Mouse (Mus musculus): ENCODE results near the gene Inpp5k.

Gene Inpp5k

GRCm38 (mm10) chr11:75605318-75605717 is 25.5 kb upstream of the Inpp5k start:
- CTCF ChIA-PET: interaction anchor here (0.8 to 1.5 kb wide), 7 partner anchors 11 to 95 kb away, joined by 3 to 5 read pairs (median 3); no protein-coding TSS in a partner anchor
- POLR2A ChIA-PET: interaction anchor here (0.5 to 6.4 kb wide), 40 partner anchors 9 to 150 kb away, joined by 3 to 56 read pairs (median 4); partner anchors contain the start of genes Pitpna (in 3 of the 4), Inpp5k (in 2 of the 4), Prpf8 (in 1 of the 4) and Scarf1 (in 1 of the 4)

GRCm38 (mm10) chr11:75608776-75609175 is 22.0 kb upstream of the Inpp5k start:
- ChIA-PET POLR2A (interaction anchor here in 2 of 4 experiments (0.6 to 6.4 kb wide), 14 partner anchors 9 to 122 kb away, joined by 3 to 56 read pairs (median 6); partner anchors contain the start of genes Pitpna (in 2 of the 2), Inpp5k (in 1 of the 2) and Prpf8 (in 1 of the 2)), CTCF (interaction anchor here in 3 of 4 experiments (0.6 to 1.2 kb wide), 5 partner anchors 9 to 100 kb away, joined by 3 to 4 read pairs (median 3); no protein-coding TSS in a partner anchor)

GRCm38 (mm10) chr11:75610021-75610420 is 20.8 kb upstream of the Inpp5k start:
- ChIA-PET CTCF (interaction anchor here in 1 of 4 experiments (1.0 kb wide), 1 partner anchor 100 kb away, joined by 3 read pairs; the partner anchor contains the start of gene Rilp), POLR2A (interaction anchor here in 3 of 4 experiments (0.6 to 6.2 kb wide), 15 partner anchors 8 to 123 kb away, joined by 3 to 29 read pairs (median 4); partner anchors contain the start of genes Pitpna (in 1 of the 3), Rilp (in 1 of the 3) and Ywhae (in 1 of the 3))

- ChIA-PET CTCF (interaction anchor here in 2 of 4 experiments (0.6 to 0.7 kb wide), 3 partner anchors 57 to 567 kb away, joined by 3 to 9 read pairs (median 4); no protein-coding TSS in a partner anchor), POLR2A (interaction anchor here in 2 of 4 experiments (0.6 to 1.5 kb wide), 7 partner anchors 9 to 83 kb away, joined by 3 to 6 read pairs (median 3); partner anchors contain the start of genes Inpp5k (in 1 of the 2), Myo1c (in 1 of the 2) and Slc43a2 (in 1 of the 2))
Observed at GRCm38 (mm10) chr11:75614769-75615168, 16.0 kb upstream of the Inpp5k start.

- POLR2A ChIA-PET: interaction anchor here in 2 of 4 experiments (0.9 to 1.5 kb wide), 7 partner anchors 8 to 41 kb away, joined by 3 to 5 read pairs (median 3); partner anchors contain the start of gene Inpp5k (in 2 of the 2)
Observed at GRCm38 (mm10) chr11:75615556-75615955, 15.2 kb upstream of the Inpp5k start.

GRCm38 (mm10) chr11:75619133-75619532 is 11.7 kb upstream of the Inpp5k start:
- CTCF ChIA-PET: interaction anchor here in 1 of 4 experiments (1.4 kb wide), 1 partner anchor 12 kb away, joined by 3 read pairs; the partner anchor contains the start of gene Inpp5k
- POLR2A ChIA-PET: interaction anchor here in 2 of 4 experiments (1.3 to 2.2 kb wide), 4 partner anchors 9 to 26 kb away, joined by 4 to 5 read pairs (median 4); no protein-coding TSS in a partner anchor

More at GRCm38 (mm10) chr11:75615556-75615955, 15.2 kb upstream of the Inpp5k start:
- CTCF ChIA-PET: interaction anchor here in 1 of 4 experiments (0.7 kb wide), 1 partner anchor 35 kb away, joined by 3 read pairs; no protein-coding TSS in a partner anchor

- ChIA-PET POLR2A (interaction anchor here in 3 of 4 experiments (1.0 to 5.0 kb wide), 28 partner anchors 10 to 159 kb away, joined by 3 to 36 read pairs (median 7); partner anchors contain the start of genes Inpp5k (in 2 of the 3), Tlcd2 (in 2 of the 3), Crk (in 1 of the 3) and Myo1c (in 1 of the 3)), CTCF (interaction anchor here in 1 of 4 experiments (0.8 to 1.5 kb wide), 2 partner anchors 18 to 90 kb away, joined by 3 to 5 read pairs; no protein-coding TSS in a partner anchor)
Observed at GRCm38 (mm10) chr11:75620136-75620780, 10.5 kb upstream of the Inpp5k start.

- CTCF ChIA-PET: interaction anchor here in 1 of 4 experiments (0.8 to 1.5 kb wide), 2 partner anchors 9 to 91 kb away, joined by 3 to 5 read pairs; partner anchors contain the start of gene Inpp5k
Observed at GRCm38 (mm10) chr11:75621426-75621825, 9.4 kb upstream of the Inpp5k start.

GRCm38 (mm10) chr11:75622588-75623329 is 8.0 kb upstream of the Inpp5k start:
- POLR2A ChIA-PET: interaction anchor here in 3 of 4 experiments (0.6 to 5.0 kb wide), 23 partner anchors 8 to 354 kb away, joined by 3 to 36 read pairs (median 7); partner anchors contain the start of genes Tlcd2 (in 3 of the 3), Inpp5k (in 2 of the 3), Ywhae (in 2 of the 3) and Crk (in 1 of the 3)
- CTCF ChIA-PET: interaction anchor here in 2 of 4 experiments (0.5 to 1.1 kb wide), 2 partner anchors 14 to 665 kb away, joined by 3 to 10 read pairs; no protein-coding TSS in a partner anchor

More at GRCm38 (mm10) chr11:75621426-75621825, 9.4 kb upstream of the Inpp5k start:
- POLR2A ChIA-PET: interaction anchor here (0.6 to 5.0 kb wide), 44 partner anchors 8 to 789 kb away, joined by 3 to 36 read pairs (median 6); partner anchors contain the start of genes Crk (in 2 of the 4), Inpp5k (in 2 of the 4), Tlcd2 (in 2 of the 4) and Myo1c (in 1 of the 4)

- ChIA-PET CTCF (interaction anchor here in 1 of 4 experiments (1.1 to 1.5 kb wide), 2 partner anchors 16 to 83 kb away, joined by 3 read pairs; no protein-coding TSS in a partner anchor), POLR2A (interaction anchor here in 3 of 4 experiments (0.8 to 5.0 kb wide), 19 partner anchors 7 to 163 kb away, joined by 3 to 36 read pairs (median 7); partner anchors contain the start of genes Tlcd2 (in 2 of the 3), Inpp5k (in 1 of the 3), Myo1c (in 1 of the 3) and Ywhae (in 1 of the 3))
Observed at GRCm38 (mm10) chr11:75624102-75624554, 6.7 kb upstream of the Inpp5k start.

GRCm38 (mm10) chr11:75625820-75626219 is 5.0 kb upstream of the Inpp5k start:
- ChIA-PET CTCF (interaction anchor here in 1 of 4 experiments (1.0 to 1.5 kb wide), 2 partner anchors 81 to 96 kb away, joined by 3 to 4 read pairs; no protein-coding TSS in a partner anchor), POLR2A (interaction anchor here in 3 of 4 experiments (0.8 to 3.6 kb wide), 17 partner anchors 9 to 164 kb away, joined by 3 to 20 read pairs (median 5); partner anchors contain the start of genes Pitpna (in 1 of the 3) and Tlcd2 (in 1 of the 3))

GRCm38 (mm10) chr11:75630098-75630497 is 690 bp upstream of the Inpp5k start:
- CTCF ChIA-PET: interaction anchor here in 2 of 4 experiments (1.0 to 2.3 kb wide), 4 partner anchors 11 to 72 kb away, joined by 3 to 10 read pairs (median 3); no protein-coding TSS in a partner anchor
- POLR2A ChIA-PET: interaction anchor here (0.6 to 5.1 kb wide), 54 partner anchors 8 to 351 kb away, joined by 3 to 49 read pairs (median 4); partner anchors contain the start of genes Myo1c (in 2 of the 4), Tlcd2 (in 2 of the 4), Pitpna (in 1 of the 4) and Prpf8 (in 1 of the 4)

GRCm38 (mm10) chr11:75631561-75632225 is 905 bp downstream of the Inpp5k start:
- CTCF ChIA-PET: interaction anchor here in 2 of 4 experiments (0.6 to 2.3 kb wide), 4 partner anchors 20 to 1496 kb away, joined by 3 to 10 read pairs (median 3); no protein-coding TSS in a partner anchor
- POLR2A ChIA-PET: interaction anchor here in 2 of 4 experiments (0.6 to 5.1 kb wide), 21 partner anchors 8 to 171 kb away, joined by 3 to 49 read pairs (median 8); partner anchors contain the start of genes Myo1c (in 2 of the 2), Crk (in 1 of the 2), Rilp (in 1 of the 2) and Tlcd2 (in 1 of the 2)

GRCm38 (mm10) chr11:75632921-75633320 is 2.1 kb downstream of the Inpp5k start:
- ChIA-PET CTCF (interaction anchor here in 1 of 4 experiments (1.2 kb wide), 1 partner anchor 75 kb away, joined by 3 read pairs; no protein-coding TSS in a partner anchor), POLR2A (interaction anchor here in 3 of 4 experiments (0.7 to 5.1 kb wide), 12 partner anchors 10 to 122 kb away, joined by 3 to 49 read pairs (median 10); partner anchors contain the start of genes Myo1c (in 2 of the 3) and Crk (in 1 of the 3))

GRCm38 (mm10) chr11:75634801-75635200 is 4.0 kb downstream of the Inpp5k start:
- CTCF ChIA-PET: interaction anchor here in 1 of 4 experiments (0.6 kb wide), 1 partner anchor 335 kb away, joined by 6 read pairs; no protein-coding TSS in a partner anchor
- POLR2A ChIA-PET: interaction anchor here in 3 of 4 experiments (0.6 to 4.3 kb wide), 13 partner anchors 8 to 511 kb away, joined by 3 to 31 read pairs (median 5); partner anchors contain the start of gene Myo1c (in 1 of the 3)
